Mouse (Mus musculus) left cerebral cortex, postnatal 36 days (tissue): Measurements from ENCODE around the gene Clec11a. TPM values are rescaled to one million over a fixed set of nuclear protein-coding genes. Genes with fewer than 3 reads are reported as not detected.

Source experiments
- DNase-seq, 2 experiments: peaks; one replicate each; pipeline ENCODE4 v3.0.0; 2021 to 2022; ENCODE audit warnings: low spot score in 2 of 2, mixed read lengths in 1 of 2
- intact Hi-C: fragments of 180-260 bp; cut with DNase I; formaldehyde crosslinking; loops from one replicate; pipeline ENCODE4 v1.15.1; 2025
- total RNA-seq, 2 experiments: library from RNA; stranded (reverse); gene quantifications; 2 replicates each; pipeline ENCODE4 v1.2.3; 2021

Clec11a gene
- total RNA-seq, 2 experiments from 2014 or later, result 3.9 to 4.0 TPM

DNA sequence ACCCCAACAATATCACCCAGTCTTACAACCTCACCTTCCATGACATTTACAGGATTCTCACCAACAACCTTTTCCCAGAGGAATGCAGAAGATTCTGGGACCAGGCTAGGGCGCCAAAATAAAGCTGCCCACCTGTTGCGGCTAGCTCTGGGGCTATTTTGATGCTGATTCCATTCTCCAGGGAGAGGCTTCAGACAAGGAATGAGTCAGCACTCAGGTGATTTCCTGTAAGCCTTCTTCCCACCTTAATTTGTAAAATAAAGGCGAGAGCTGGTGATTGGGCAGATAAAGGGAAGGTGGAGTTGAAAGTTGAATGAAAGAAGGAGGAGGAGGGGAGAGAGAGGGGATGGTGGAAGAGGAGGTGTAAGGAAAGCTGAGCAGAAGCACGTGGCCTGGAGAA lies 15.3 kb downstream of the Clec11a start:
- intact Hi-C loops, result no loop called here
- DNase-seq, result no peak

DNA sequence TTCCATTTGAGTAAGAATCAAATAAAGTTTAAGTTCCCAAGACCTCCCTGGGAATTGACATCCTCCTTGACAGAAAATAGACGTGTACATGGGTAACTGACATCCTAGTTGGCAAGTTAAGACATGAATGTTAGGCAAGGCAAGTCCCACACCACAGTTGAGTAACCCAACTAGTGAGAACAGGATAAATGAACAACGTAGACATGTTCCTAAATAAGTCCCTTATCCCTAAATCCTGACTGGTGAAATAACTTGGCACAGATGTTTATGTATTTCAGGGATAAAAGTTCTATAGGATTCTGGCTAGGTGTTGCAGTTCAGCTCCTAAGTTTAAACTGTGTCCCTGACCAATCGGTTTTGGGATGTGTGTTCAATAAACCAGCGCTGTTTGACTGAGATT lies 15.7 kb downstream of the Clec11a start:
- intact Hi-C loops, result no loop called here
- DNase-seq, result no peak

GRCm38 (mm10) chr7:44287760-44288159 lies 18.9 kb downstream of the Clec11a start:
- intact Hi-C loops, result no loop called here
- no peak for DNase-seq

DNA sequence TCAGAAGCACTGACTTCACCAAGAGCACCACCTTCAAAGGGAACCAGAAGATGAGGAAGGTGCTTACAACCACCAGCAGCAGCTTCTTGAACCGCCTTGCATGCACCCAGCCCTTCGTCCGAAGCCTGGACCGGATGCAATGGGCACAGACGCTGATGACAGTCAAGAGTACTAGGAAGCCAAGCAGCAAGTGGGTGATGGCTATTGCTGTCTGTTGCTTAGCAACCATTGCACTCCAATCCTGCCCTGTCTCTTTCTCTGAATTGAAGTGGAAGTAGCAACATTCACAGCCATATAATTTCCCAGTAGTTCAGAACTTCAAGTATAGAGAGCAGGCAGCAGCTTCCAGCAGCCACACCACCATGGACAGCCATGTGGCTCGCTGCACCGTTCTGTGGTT lies 25.1 kb downstream of the Clec11a start:
- no peak for DNase-seq
- intact Hi-C loops, result no loop called here

- DNase-seq, result no peak
- intact Hi-C loops, result no loop called here
Measured at GRCm38 (mm10) chr7:44280959-44281358, 25.7 kb downstream of the Clec11a start.

- intact Hi-C loops, result no loop called here
- peak; percentile 54 to 58 for DNase-seq
Measured at GRCm38 (mm10) chr7:44277250-44277622, 29.5 kb downstream of the Clec11a start.

GRCm38 (mm10) chr7:44276461-44277249 lies 30.0 kb downstream of the Clec11a start:
- intact Hi-C loops, result no loop called here

GRCm38 (mm10) chr7:44275546-44275945 lies 31.2 kb downstream of the Clec11a start:
- intact Hi-C loops, result no loop called here
- DNase-seq, result no peak

More at GRCm38 (mm10) chr7:44276461-44277249, 30.0 kb downstream of the Clec11a start:
- DNase-seq, result no peak

DNA sequence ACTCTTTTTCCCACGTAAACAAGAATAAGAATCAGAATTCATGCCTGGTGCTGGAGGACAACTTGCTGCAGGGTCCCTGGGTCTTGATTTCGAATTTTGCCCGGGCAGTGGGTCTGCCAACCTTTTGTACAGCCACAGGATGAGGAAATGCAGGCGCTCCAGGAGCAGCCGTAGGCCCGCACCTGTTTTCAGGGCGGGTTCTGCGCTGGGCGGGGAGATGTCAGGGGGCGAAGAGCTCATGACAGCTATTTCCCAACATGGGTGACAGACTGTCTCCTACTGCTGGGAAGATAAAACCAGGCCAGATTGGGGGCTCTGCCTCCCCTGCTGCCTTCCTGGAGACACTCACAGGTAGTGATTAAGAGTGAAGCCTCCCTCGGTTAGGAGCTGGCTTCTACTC lies 32.6 kb downstream of the Clec11a start:
- DNase-seq, result no peak
- intact Hi-C loops, result no loop called here

DNA sequence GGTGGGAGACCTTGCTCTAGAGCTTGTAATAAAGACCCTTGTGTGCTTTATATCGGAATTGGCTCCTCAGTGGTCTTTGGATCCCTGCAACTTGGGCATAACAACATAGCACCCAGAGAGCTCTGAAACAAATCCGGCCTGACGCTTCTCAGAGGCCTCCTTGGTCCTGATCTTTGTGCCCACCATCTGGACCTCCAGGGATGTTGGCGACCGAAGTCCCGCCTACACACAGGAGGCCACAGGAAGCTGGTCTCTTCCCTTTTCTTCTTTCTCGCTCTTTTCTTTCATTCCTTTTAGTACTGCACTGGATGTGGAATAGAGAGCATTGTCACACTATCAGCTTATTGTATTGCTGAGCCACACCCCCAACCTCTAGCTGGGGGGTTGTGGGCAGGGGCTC lies 33.3 kb downstream of the Clec11a start:
- DNase-seq, result no peak
- intact Hi-C loops, result no loop called here

DNA sequence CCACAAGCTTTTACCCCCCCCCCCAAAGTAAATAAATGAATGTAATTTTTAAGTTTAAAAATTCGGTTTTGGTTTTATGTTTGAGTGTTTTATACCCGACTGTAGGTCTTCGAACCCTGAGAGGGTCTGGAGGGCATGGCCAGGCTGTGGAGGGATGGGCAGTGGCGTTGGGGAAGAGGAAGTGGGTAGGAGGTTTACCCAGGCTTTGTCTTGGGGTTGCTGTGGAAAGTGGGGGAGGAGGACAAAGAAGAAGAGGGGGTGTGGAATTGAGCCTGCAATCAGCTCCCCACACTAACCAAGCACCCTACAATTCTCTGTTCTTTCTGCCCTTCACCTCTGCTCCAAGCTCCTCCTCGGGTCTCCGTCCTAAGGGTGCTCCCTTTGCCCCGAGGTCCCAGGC lies 34.2 kb downstream of the Clec11a start:
- no peak for DNase-seq
- intact Hi-C loops, result no loop called here

DNA sequence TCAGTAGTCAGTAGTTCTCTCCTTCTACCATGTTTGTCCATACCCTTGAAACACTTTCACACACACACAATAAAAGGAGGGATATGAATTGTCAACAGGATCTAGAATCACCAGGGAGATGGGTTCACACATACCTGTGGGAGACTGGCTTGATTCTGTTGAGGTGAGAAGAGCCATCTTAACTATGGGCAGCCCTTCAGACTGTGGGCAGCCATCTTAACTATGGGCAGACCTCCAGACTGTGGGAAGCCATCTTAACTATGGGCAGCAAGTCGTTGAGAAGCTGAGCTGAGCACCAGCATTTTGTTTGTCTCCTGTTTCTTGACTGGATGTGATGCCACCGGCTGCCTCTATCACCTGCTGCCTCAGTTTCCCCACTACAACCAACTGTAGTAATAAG lies 35.4 kb downstream of the Clec11a start:
- DNase-seq, result no peak
- intact Hi-C loops, result no loop called here

- intact Hi-C loops, result loop anchor here (5.0 kb wide), 1 partner anchor 43 kb away; the partner anchor contains the start of gene Shank1
- no peak for DNase-seq
Measured at GRCm38 (mm10) chr7:44269397-44269796, 37.3 kb downstream of the Clec11a start.

DNA sequence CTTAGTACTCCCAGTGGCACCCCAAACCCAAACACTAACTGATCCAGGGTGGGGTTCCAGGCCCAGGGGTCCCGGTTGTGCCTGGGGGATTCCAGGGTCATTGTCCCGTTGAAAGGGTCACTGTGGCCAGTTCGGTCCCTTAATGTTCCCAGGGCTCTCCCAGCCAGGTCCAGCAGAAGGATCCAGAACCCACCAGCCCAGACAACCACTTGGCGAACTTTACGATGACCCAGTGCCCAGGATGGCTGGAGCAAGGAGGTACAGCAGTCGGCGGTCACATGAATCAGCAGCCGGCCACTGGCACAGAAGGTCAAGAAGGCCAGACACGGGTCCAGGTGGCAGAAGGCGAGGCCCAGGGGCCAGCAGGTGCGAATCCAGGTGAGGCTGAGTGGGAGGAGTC lies 38.6 kb downstream of the Clec11a start:
- DNase-seq, result no peak
- intact Hi-C loops, result loop anchor here (5.0 kb wide), 1 partner anchor 44 kb away; the partner anchor contains the start of gene Shank1

- DNase-seq, result peak; percentile 93 to 96
- intact Hi-C loops, result loop anchor here (1.0 to 2.0 kb wide), 2 partner anchors 88 to 222 kb away; no protein-coding TSS in a partner anchor
Measured at GRCm38 (mm10) chr7:44262791-44263643, 43.7 kb downstream of the Clec11a start.

- intact Hi-C loops, result no loop called here
- DNase-seq, result no peak
Measured at GRCm38 (mm10) chr7:44261147-44261546, 45.6 kb downstream of the Clec11a start, which contains the start of gene Gm15517. TSS of gene Gm15517 (plus strand) at chr7:44261447.

- DNase-seq, result no peak
- intact Hi-C loops, result no loop called here
Measured at GRCm38 (mm10) chr7:44260410-44260809, 46.3 kb downstream of the Clec11a start.

GRCm38 (mm10) chr7:44257278-44257677 lies 49.4 kb downstream of the Clec11a start, which contains the start of gene Acp4:
TSS of gene Acp4 (minus strand) at chr7:44257378.
- no peak for DNase-seq
- intact Hi-C loops, result no loop called here

GRCm38 (mm10) chr7:44254930-44255329 lies 51.8 kb downstream of the Clec11a start:
- intact Hi-C loops, result no loop called here
- no peak for DNase-seq

GRCm38 (mm10) chr7:44253023-44253616 lies 53.6 kb downstream of the Clec11a start:
- no peak for DNase-seq
- intact Hi-C loops, result no loop called here
